Mouse (Mus musculus) megakaryocyte-erythroid progenitor cell, adult 5-6 weeks (primary cell): ENCODE measurements around the gene Spata2. TPM values are rescaled to one million over a fixed set of nuclear protein-coding genes. Genes with fewer than 3 reads are reported as not detected.
A peak's percentile ranks its signal among the peaks of the same experiment; 100 is the strongest.

Experiments used
- ATAC-seq: replicated peaks from 2 replicates; pipeline ENCODE4 v1.8.0; 2016; ENCODE audit warnings: mild to moderate bottlenecking, inconsistent platforms; ENCODE audit not compliant: severe bottlenecking, poor library complexity, low FRiP score, low TSS enrichment
- total RNA-seq, 2 experiments: library from RNA; stranded (forward) in 1 of 2; stranded (reverse) in 1 of 2; fragments of 200-1000, 215-1000 nt in 1 of 2; fragments of >200 nt in 1 of 2; fragmentation: Nextera tagmentation in 1 of 2; gene quantifications; 2 replicates each; pipeline ENCODE4 v1.2.3; 2014 to 2017

Gene Spata2
- total RNA-seq (2014; fragmentation: Nextera tagmentation), result 16.0 and 23.2 TPM in 2 replicates
- total RNA-seq (2017), result 6.8 and 8.1 TPM in 2 replicates

DNA sequence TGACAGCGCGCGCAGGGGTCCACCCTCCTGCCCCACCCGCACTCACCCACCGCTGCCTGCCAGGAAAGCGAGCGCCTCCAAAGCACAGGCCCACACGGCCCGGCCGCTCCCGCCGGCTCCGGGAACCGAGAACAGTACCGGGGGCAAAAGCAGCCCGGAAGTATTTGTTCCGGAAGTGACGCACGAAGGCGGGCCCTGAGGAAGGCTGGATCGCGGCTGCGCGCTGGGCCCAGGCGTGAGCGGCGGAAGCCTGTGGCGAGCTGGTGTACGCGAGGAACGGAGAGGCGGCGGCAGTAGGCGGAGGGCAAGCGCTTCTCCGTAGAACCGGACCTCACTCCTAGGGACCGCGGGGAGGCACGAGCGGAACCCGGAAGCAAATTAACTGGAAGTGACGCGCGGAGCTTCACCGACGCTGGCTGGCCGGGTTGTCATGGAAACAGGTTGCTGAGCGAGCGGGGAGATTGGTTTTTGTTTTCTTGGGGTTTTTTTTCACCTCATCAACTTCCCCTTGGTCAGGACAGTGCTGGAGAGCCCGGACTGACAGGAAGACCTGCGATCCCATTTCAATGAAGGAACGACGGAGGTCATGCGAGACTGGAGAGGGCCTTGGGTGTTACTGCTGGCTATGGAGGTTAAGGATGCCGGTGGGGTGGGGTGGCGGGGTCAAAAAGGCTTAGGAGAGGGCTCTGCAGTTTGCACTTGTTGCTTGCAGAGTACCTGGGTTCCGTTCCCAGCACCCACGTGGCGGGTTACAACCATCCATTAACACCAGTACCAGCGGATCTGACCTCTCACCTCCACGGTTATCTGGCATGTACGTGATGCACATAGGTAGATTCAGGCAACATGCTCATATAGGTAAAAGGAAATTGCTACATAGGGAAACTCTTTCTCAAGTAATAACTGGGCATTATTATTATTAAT is at the start of gene Spata2:
Gene Spata2, minus strand, starts transcription at position 175 of the 924 bp plus-strand sequence.
- peak; percentile 85 for ATAC-seq

DNA sequence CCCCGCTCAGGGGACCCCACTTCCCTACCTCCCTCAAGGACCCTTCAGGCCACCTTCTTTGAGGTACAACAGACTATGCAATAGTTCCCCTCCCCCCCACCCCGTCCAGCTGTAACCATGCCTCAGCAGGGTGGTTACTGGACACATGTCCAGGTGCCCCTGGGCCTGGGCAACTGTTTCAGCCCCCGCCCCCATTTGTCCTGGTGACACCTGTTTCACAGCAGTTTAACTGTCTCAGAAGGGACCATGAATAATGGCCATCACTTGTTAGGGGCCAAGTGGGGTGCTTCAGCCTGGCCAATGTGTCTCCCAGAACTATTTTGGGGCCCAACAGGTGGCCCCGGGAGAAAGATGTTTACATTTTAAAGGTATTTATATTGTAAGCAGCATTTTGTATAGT is 49.7 kb upstream of the Spata2 start:
- ATAC-seq, result no peak

DNA sequence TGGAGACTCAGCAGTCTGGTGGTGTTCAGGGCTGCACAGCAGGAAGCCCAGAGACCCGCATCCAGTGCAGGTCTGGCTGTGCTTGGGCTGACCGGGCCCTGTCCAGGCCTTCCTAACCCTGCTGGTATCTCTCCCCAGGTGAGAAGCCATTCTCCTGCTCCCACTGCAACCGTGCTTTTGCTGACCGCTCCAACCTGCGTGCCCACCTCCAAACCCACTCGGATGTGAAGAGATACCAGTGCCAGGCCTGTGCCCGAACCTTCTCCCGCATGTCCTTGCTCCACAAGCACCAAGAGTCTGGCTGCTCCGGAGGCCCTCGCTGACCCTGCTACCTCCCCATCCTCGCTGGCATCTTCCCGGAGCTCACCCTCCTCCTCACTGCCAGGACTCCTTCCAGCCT is 49.1 kb upstream of the Spata2 start:
- ATAC-seq, result no peak

DNA sequence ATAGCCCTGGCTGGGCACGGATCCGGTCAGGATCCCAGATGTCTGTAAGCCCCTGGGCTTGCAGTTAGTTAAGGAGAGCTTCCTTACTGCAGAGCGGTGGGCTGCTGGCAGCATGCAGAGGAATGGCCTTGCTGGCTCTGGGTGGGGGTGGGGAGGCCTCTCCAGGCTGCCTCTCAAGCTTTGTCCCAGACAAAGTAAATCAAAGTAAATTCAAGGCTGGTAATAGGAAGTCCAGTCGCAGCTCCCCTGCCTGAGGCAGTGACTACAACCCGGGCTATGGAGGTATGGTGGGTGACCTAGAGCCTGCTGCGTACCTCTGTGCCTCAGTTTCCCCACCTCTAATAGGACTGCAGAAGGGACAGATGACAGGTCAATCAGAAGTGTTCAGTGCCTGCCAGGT is 48.6 kb upstream of the Spata2 start:
- no peak for ATAC-seq

DNA sequence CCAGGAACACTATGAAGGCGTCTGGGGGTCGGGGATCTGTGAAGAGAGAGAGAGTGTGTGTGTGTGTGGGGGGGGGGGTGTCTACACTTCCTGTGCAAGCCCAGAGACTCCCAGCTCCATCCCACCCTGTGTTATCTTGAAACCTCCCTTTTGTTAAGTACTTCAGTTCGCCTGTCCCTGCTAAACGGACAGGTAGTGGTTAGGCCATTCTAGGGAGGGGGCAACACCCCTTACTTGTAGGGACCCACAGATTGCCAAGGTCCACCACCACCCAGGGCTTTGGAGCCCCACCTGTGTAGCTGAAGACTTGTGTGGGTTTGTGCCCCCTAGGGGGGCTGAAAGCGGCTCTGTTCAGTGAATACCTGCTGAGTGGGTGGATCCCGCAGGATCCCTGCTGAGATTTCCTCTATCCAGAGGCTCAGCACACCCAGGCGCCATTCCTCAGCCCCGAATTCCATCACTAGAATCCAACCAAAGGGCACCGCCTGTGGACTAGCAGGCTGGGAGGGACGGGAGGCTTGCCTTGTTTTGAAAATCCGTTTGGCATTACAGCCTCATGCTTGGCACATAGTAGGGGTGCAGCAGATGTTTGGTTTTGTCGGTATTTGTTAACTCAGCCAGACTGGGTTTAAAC is 47.9 kb upstream of the Spata2 start:
- ATAC-seq, result no peak

DNA sequence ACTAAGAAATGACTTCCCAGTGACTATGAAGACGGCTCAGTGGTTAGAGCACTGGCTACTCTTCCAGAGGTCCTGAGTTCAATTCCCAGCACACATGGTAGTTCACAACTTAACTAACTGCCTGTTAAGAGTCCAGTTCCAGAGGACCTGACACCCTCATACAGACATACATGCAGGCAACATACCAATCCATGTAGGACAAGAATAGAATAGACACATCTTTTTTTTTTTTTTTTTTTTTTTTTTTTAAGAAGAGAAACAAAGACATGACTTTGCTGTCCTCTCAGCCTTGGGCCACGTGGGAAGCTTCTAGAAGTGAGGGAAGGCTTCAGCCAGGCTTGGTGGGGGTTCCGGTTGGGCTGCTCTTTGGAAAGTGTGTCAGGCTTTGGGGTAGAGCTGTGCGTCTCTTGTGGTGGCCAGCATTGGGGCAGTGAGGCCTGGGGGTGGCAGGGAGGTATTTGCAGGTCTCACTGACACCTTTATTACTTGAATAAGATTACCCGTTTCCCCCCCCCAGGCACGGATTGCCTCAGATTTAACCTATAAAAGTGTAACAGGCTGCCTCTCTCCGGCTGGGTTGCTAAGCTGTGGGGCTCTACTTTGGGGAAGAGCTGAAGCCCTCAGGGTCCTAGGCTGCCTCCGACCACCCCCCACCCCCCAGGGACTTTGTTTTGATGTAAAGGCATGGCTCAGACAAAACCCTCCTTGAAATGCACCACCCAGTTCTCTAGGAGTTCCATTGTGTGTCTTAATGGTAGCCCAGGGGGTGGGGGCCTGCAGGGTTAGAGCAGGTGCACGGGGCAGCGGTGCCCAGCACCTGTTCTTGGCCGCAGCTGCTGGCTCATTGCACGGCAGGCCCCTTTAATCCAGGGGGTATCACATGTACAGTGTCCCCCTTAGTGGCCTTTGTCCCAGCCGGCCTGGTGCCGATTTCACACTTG is 47.1 kb upstream of the Spata2 start:
- no peak for ATAC-seq

DNA sequence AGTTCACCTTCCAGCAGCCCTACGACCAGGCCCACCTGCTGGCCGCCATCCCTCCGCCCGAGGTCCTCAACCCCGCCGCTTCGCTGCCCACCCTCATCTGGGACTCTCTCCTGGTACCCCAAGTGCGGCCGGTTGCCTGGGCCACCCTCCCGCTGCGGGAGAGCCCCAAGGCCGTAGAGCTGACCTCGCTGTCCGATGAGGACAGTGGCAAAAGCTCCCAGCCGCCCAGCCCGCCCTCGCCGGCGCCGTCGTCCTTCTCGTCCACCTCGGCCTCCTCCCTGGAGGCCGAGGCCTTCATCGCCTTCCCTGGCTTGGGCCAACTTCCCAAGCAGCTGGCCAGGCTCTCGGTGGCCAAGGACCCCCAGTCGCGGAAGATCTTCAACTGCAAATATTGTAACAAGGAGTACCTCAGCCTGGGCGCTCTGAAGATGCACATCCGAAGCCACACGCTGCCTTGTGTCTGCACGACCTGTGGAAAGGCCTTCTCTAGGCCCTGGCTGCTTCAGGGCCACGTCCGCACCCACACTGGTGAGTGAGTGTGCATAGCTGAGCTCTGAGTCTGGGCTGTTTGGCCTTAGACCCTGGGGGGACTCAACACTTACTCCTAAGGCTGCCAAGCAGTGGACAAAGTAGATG is 46.1 kb upstream of the Spata2 start:
- ATAC-seq, result no peak

DNA sequence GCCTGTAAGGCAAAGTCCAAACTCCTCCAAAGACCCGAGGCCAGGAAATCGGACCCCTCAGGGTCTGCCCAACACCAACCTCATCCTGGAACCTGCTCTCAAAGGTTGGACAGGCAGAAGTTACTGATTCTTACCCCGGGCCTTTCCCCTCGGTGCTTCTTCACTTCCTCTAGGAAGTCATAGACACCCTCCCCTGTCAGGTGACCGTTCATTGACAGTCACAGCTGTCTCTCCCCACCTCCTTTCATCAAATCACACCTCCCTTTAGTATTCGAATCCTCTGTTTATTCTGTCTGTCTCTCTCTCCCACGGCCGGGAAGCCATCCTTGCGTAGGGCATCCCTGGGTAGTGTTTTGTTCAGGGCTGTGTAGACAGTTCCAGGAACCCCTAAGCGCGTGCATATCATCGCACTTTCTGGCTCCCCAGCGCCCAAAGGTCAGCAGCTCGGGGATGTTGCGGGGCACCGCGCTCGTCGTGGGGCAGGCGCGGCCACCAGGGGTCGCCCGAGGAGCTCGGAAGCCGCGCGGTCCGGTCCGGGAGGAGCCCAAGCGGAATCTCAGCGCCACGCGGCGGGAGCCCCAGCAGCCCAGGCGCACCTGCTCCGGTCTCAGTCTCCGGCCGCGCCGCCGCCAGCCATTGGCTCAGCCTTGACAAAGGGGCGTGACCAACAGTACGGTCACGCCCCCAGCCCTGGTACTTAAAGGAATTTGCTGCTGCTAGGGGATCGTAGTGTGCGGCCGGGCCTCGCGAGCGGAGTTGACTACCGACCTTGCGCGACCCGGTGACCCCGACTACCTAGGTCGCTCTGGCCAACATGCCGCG is 45.0 kb upstream of the Spata2 start, which contains the start of gene Snai1:
Gene Snai1, plus strand, starts transcription at position 720 of the 822 bp plus-strand sequence.
- peak; percentile 91 for ATAC-seq

DNA sequence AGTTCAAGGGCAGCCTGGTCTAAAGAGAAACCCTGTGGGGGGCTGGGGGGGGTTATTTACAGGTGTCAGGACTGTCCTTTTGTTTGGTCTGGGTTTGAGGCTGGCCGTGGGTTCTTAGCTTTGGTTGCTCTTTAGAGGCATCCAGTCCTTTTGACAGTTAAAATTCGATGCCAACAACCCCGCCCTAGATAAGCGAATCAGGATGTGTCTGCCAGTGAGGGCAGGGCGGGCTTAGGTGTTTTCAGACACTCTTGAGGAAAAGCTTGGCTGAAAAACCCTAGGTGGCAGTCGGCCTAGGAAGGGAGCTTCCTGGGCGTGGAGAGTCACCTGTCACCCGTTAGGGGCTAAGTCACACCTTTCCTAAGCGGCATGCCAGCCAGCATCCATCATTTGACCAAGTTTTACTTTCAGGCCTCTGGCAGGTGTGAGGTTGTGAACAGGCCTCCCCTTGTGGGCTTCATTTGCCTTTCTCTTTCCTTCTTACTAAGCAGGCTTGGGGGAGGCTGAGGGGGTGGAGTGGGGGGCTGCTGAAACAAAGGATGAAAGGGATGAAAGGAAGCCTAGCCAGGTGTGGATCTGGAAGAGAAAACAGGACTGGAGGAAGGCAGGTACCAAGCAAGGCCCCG is 43.7 kb upstream of the Spata2 start:
- 0 out of 2 replicates have a peak, but pooled peaks have one; percentile 18 for ATAC-seq

DNA sequence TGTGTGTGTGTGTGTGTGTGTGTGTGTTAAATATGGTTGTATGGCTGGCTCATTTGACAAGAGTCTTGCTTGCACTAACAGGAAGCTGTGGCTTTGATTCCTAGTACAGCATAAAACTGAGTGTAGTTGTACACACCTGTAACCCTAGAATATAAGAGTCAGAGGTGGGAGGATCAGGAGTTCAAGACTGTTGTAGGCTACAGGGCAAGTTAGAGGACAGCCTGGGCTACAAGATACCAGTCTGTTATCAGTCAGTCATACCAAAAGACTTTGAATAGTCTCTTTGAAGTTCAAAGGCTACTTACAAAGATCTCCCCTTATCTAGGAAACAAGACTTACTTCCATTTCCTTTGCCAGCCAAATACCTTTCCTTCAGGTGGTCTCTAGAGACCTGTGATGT is 41.2 kb upstream of the Spata2 start:
- ATAC-seq, result no peak

DNA sequence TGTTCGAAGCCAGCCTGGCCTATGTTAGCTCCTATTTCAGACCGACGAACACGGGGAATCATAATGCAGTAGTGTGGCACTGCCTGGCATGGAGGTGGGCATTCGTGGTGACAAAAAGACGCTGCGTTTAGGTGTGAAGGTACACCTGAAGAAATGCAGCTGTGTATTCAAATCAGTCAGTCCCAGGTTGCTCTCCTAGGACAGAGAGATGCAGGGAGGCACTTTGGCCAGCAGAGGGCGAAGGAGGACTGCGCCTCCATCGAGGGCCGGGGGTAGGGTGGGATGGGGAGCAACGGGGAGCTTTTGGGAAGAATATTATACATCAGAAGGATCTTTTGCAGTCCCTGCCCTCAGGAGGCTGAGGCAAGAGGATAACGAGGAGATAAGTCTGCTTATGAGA is 39.4 kb upstream of the Spata2 start:
- peak; percentile 56; the same call in 1 of the 2 replicates for ATAC-seq

DNA sequence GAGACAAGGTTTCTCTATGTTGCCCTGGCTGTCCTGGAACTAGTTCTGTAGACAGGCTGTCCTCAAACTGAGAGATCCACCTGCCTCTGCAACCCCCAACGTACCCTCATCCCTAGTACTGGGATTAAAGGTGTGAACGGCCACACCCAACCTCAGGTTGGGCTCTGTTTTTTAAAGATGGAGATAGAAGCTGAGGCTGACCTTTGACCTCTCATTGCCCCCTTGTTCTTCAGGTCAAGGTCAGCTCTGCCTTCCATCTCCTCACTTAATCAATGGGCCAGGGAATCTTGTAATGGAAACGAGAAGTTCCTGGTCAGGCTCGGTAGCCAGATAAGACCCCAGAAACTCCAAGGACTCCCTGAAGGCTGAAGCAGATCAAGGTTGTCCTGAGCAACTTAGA is 37.8 kb upstream of the Spata2 start:
- no peak for ATAC-seq

DNA sequence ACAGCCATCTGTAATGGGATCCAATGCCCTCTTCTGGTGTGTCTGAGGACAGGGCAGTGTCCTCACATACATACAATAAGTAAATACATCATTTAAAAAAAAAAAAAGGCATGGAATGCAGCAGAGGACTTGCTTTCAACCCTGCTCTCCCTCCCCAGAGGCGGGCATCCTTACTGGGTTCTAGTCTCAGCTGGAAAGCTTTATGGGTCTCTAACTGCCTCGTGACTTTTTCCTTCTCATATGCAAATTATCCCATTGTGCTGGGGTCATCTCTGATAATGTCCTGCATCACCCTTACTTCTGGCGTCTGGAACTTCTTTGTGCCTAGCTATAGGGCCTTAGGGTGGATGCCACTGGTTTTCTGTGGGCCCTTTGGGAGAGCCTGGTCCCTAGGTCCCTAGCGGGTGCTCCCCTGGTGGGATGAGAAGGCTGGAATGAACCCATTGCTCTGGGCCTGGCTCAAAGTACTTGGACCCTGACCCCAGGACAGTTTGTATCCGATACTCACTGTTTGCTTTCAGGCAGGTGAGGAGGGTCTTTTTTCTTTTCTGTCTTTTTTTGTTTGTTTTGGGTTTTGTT is 37.3 kb upstream of the Spata2 start:
- no peak for ATAC-seq

DNA sequence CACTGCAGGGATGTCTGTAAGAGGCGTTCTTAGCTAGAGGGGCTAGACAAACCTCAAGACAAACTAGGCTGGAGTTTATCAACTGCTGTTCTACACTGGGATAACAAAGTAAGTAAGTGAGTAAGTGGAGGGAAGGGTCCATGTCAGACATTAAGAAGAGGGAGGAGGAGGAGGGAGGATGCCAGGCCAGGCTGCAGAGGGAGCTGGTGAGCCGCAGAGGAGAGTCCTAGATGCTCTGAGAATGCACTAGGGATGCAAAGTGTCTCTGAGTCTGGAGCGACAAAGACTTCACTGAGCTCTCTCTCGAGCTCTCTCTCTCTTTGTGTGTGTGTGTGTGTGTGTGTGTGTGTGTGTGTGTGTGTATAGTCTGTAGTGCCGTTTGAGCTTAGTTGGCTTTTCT is 35.6 kb upstream of the Spata2 start:
- ATAC-seq, result peak; percentile 89

DNA sequence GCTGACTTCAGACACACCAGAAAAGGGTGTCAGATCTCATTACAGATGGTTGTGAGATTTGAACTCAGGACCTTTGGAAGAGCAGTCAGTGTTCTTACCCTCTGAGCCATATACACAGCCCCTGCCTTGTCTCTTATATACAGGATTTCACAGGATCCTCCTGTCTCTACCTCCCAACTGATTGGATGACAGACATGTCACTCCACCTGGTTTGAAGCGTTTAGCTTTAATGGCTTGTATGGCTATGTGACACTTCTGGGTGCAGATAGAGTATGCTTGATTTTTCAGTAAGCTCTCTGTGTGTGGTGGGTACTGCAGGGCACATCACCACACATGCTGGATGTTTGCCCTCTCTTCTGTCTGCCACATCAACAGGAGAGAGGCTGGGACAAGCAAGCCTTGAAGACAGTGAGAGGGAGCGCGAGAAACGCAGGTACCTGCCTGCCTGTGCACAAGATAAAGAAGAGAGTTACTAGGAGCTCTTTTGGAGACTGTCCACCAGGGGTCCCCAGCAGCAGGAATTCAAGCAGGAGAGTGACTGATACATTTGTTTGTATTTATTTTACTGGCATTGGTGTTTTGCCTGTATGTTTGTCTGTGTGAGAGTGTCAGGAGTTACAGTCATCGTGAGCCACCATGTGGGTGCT is 27.0 kb upstream of the Spata2 start:
- ATAC-seq, result peak; percentile 77

DNA sequence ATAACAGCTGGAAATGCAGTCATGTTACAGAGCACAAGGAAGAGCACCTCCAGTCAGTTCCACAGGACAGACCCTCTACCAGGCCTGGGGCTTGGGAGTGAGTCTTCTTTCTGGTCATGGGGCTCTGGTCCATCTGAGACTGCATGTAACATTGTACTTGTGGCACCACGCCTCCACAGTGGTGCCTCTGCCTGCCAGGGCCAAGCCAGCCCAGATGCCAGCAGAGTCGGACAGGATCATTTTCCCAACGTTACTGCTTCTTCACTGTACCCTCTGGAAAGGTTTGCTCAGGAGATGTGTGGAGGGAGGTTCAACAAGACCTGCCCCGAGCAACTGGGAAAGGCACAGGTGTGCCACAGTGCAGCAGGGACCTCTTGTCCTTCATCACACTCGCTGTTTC is 23.0 kb upstream of the Spata2 start:
- ATAC-seq, result no peak

DNA sequence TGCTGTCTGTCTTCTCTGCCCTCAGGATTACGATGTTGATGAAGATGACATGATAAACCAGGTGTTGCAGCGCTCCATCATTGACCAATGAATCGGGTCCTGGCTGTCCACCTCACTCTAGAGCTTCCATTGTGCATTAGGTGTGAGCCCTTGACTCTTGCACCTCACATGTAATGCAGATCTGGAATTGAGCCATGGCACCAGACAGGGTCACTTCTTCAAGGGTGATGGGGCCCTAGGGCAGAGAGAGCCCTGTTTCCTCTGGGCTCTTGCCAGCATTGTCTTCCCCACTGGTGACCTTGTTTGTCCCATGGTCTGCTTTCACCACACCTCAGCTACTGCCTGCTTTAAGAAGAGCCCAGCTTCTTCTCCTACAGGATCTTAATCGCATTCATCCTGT is 22.0 kb upstream of the Spata2 start:
- ATAC-seq, result no peak
